Mouse (Mus musculus) heart, embryonic 15.5 days (tissue): ENCODE data around the gene 1810030O07Rik. TPM values are rescaled to one million over a fixed set of nuclear protein-coding genes. Genes with fewer than 3 reads are reported as not detected.

Experiments
- ATAC-seq: fragments of 200-750 bp; cut with Nextera tagmentation; replicated peaks from 2 replicates; pipeline ENCODE4 v1.8.0; 2017; ENCODE audit warnings: low read depth, moderate TSS enrichment; ENCODE audit not compliant: insufficient number of reproducible peaks, insufficient read depth, low FRiP score
- H3K27ac ChIP-seq: fragments of 300-500 bp; sonication (generic); 2 replicates; pipeline ENCODE4 v1.5.1; 2015; ENCODE audit warnings: mild to moderate bottlenecking, inconsistent platforms
- H3K27me3 ChIP-seq: fragments of 300-500 bp; sonication (generic); 2 replicates; pipeline ENCODE4 v1.6.1; 2015; ENCODE audit warnings: inconsistent platforms
- H3K36me3 ChIP-seq: fragments of 300-500 bp; sonication (generic); 2 replicates; pipeline ENCODE4 v1.6.1; 2015; ENCODE audit warnings: mild to moderate bottlenecking, inconsistent platforms
- H3K4me1 ChIP-seq: fragments of 300-500 bp; sonication (generic); replicated peaks from 2 replicates; pipeline ENCODE4 v1.6.1; 2015; ENCODE audit warnings: inconsistent platforms
- H3K4me2 ChIP-seq: fragments of 300-500 bp; sonication (generic); 2 replicates; pipeline ENCODE4 v1.6.1; 2015; ENCODE audit warnings: inconsistent platforms, mild to moderate bottlenecking, moderate library complexity
- H3K4me3 ChIP-seq: fragments of 300-500 bp; sonication (generic); 2 replicates; pipeline ENCODE4 v1.5.1; 2015; ENCODE audit warnings: mild to moderate bottlenecking, inconsistent platforms
- H3K9ac ChIP-seq: fragments of 300-500 bp; sonication (generic); 2 replicates; pipeline ENCODE4 v1.6.1; 2015; ENCODE audit warnings: mild to moderate bottlenecking, inconsistent platforms
- H3K9me3 ChIP-seq: fragments of 300-500 bp; sonication (generic); replicated peaks from 2 replicates; pipeline ENCODE4 v1.6.1; 2016; ENCODE audit warnings: inconsistent platforms
- WGBS: fragments of 180-500 bp; shearing (Covaris S2); methylation state at CpG from one replicate; pipeline ENCODE4 v1.1.7; 2015; ENCODE audit warnings: mixed read lengths; 5-methylcytosine and 5-hydroxymethylcytosine counted together
- polyA plus RNA-seq: library from polyadenylated mRNA; unstranded; fragments of >200 nt; fragmentation: Nextera tagmentation; extraction: Ambion mirVana; gene quantifications from 2 replicates; pipeline ENCODE4 v1.2.1, GENCODE M21; 2015

Gene 1810030O07Rik
- polyA plus RNA-seq = 23.4 and 25.0 TPM in 2 replicates

DNA sequence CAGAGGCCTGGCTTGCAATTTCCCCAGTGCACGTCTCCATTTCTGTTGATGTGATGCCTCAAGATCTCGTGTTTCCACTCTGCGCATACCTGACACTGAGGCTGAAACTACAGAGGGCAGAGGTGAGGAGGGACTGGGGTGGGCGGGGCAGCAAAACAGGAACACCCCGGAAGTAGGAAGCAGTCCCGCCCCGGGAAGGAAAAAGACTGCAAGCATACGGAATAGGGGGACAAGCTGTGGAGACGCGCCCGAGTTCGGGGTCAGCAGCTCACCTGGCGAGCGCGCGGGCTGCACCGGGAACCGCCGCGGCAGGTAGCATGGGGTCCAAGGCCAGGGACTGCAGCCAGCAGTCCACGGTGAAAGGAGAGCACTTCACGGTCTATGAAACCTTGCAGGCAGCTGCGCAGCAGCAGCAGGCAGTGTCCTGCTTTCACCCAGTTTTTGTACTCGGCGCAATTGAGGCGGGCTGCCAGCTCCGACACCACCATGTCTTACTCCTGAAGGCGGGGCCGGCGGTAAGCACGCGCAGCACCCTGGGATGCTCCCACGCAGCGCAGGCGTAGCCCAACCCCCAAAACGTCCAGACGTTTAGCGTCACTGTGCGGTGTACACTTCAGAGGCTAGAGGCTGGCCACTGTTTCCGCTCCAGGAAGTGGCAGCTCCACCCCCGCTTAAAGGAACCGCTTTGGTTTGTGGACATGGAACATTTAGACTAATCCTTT lies at the start of gene 1810030O07Rik:
TSS of gene 1810030O07Rik (minus strand) at position 615 of the 722 bp plus-strand sequence.
- Histone ChIP-seq H3K4me2 (peak within 1 kb of the TSS; percentile 60), H3K4me1 (peaks cover 5% of the 10 kb centered on the region; the same call in 1 of the 2 replicates), H3K36me3 (no peaks in the 10 kb centered on the region), H3K9me3 (no peaks in the 10 kb centered on the region), H3K4me3 (peak within 1 kb of the TSS; percentile 77), H3K27ac (peak within 1 kb of the TSS; percentile 92), H3K27me3 (no peaks in the 10 kb centered on the region), H3K9ac (peak within 1 kb of the TSS; percentile 81)
- peak; percentile 99 for ATAC-seq
- 5% methylated on average over 42 of the region's 42 CpGs for WGBS

DNA sequence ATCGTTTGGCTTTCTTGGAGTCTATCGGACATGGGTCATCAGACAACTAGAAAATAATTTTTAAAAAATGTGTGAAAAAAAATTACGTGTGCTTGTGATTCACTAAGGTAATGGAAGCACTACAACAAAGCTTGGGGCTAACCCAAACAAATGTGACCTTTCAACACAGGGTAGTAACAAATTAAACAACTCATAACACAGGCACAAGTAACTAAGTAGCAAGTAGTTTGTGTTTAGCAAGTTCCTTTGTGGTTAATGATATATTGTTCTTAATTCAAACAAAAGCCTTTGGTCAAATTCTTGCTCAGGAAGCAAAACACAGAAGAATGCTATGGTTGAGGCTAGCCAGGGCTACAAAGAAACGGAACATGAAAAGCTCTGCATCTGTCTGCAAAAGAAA lies 42.6 kb upstream of the 1810030O07Rik start:
- H3K4me1 ChIP-seq = no peaks in the 10 kb centered on the region
- no peak overlapping the region for H3K4me3 ChIP-seq
- no peak overlapping the region for H3K9ac ChIP-seq
- H3K36me3 ChIP-seq = peaks cover 19% of the 10 kb centered on the region
- no peaks in the 10 kb centered on the region for H3K9me3 ChIP-seq
- WGBS = 85% methylated on average over 4 of the region's 4 CpGs
- H3K4me2 ChIP-seq = no peak overlapping the region
- H3K27ac ChIP-seq = no peak overlapping the region
- H3K27me3 ChIP-seq = no peaks in the 10 kb centered on the region
- ATAC-seq = no peak

DNA sequence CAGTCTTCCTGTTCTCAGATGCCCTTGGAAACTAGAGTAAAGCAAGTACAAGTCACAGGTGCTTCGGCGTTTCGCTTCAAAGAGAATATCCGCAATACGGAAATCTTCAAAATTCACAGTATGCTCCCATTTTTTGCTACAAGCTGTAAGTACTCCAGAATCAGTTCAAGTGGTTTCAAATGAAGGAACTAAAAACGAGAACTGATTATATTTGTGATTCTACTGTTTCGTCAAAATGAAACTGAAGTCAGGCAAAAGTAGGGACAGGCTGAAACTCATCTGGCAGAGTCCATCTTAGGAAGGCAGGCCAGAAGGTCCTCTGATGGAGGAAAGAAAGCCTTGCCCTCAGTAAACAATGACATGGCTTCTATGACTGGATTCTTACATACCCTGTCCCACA lies 40.3 kb upstream of the 1810030O07Rik start:
- no peak overlapping the region for H3K27ac ChIP-seq
- H3K4me1 ChIP-seq = no peaks in the 10 kb centered on the region
- H3K4me3 ChIP-seq = no peak overlapping the region
- no peak overlapping the region for H3K4me2 ChIP-seq
- WGBS = 90% methylated on average over 7 of the region's 7 CpGs
- H3K36me3 ChIP-seq = peaks cover 19% of the 10 kb centered on the region; the same call in 1 of the 2 replicates
- H3K27me3 ChIP-seq = no peaks in the 10 kb centered on the region
- no peak overlapping the region for H3K9ac ChIP-seq
- no peaks in the 10 kb centered on the region for H3K9me3 ChIP-seq
- no peak for ATAC-seq

DNA sequence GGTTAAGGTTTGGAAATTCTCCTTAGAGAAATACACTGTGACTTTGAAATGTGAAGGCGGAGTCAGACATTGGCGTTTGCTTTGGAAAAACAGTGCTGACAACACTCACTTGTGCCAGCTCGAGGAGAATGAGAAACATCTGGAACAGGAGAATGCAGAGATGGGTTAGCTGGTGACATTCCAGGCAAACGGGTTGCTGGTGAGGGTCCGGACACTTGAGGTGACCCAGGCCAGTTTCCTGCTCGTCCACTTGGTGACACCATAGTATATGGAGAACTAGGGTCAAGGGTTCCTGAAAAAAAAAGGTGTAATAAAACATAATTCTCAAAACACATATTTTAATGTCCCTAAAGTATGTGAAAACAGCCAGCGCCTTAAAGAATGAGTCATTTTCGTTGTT lies 13.4 kb upstream of the 1810030O07Rik start:
- no peak overlapping the region for H3K27ac ChIP-seq
- no peak overlapping the region for H3K4me3 ChIP-seq
- no peak for ATAC-seq
- 65% methylated on average over 8 of the region's 8 CpGs for WGBS
- no peak overlapping the region for H3K9ac ChIP-seq
- H3K4me2 ChIP-seq = no peak overlapping the region
- H3K36me3 ChIP-seq = peaks cover 10% of the 10 kb centered on the region; the same call in 1 of the 2 replicates
- H3K4me1 ChIP-seq = no peaks in the 10 kb centered on the region
- no peaks in the 10 kb centered on the region for H3K9me3 ChIP-seq
- H3K27me3 ChIP-seq = no peaks in the 10 kb centered on the region

DNA sequence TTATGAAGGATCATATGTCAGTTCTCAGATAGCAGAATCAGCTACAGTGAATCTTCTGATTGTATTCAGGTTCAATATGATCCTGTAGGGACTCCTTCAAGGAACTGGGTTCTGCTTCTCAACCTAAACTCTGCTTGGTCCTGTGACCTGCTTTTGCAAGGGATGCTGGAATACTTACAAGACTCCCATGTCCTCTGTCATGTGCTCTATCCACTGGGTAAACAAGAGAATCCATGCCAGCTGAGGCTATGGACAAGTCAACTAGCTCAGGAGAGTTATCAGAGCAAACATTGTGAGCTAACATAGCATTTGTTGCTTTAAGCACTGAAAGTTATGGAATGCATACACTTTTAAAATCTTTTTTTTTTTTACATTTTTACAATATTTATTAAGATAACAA lies 12.6 kb upstream of the 1810030O07Rik start:
- Histone ChIP-seq H3K27ac (no peak overlapping the region), H3K4me2 (no peak overlapping the region), H3K4me1 (no peaks in the 10 kb centered on the region), H3K36me3 (peaks cover 10% of the 10 kb centered on the region; the same call in 1 of the 2 replicates), H3K9me3 (no peaks in the 10 kb centered on the region), H3K27me3 (no peaks in the 10 kb centered on the region), H3K4me3 (no peak overlapping the region), H3K9ac (no peak overlapping the region)
- no peak for ATAC-seq

DNA sequence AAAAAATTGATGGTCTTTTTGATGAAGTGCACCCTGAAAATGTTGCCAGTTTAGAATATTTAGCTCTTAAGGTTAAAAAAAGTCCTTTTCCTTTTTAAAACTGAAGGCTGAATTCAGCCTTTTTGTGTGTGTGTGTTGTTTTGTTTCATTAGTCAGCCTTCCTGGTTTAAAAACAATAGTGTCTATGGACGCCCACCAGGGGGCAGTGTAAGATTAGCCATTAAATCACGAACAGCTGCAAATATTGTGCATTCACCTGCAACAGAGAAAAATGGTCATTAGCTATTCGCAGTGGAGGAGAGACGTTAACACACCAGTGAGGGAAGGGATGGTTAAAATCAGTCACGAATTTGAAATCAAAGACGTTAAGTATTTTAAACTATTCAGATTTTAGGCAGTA lies 3.9 kb upstream of the 1810030O07Rik start:
- Histone ChIP-seq H3K4me2 (no peak overlapping the region), H3K4me1 (peaks cover 5% of the 10 kb centered on the region; the same call in 1 of the 2 replicates), H3K27me3 (no peaks in the 10 kb centered on the region), H3K36me3 (no peaks in the 10 kb centered on the region), H3K9ac (no peak overlapping the region), H3K4me3 (no peak overlapping the region), H3K9me3 (no peaks in the 10 kb centered on the region), H3K27ac (no peak overlapping the region)
- no peak for ATAC-seq
- WGBS = 34% methylated on average over 6 of the region's 6 CpGs

DNA sequence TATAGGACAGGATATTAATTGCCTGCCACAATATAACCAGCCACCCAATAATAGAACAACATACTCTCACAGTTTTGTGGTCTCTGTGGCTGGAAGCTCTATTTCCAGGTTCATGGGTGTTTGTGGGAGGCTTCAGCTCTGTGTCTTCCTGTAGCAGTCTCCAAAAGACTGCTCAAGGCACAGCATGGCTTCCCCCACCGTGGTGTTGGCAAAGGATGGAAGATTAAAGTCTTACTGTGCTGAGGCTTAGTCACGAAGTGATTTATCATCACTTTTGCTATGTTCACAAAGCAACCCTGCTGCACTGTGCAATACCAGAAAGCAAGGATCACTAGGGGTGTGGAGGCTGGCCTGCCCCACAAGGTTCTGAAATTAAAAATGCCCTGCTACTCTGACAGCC lies 19.6 kb downstream of the 1810030O07Rik start:
- no peak for ATAC-seq
- H3K27ac ChIP-seq = no peak overlapping the region
- peaks cover 12% of the 10 kb centered on the region for H3K36me3 ChIP-seq
- H3K4me2 ChIP-seq = no peak overlapping the region
- no peaks in the 10 kb centered on the region for H3K27me3 ChIP-seq
- no peak overlapping the region for H3K9ac ChIP-seq
- WGBS = 64% methylated on average over 2 of the region's 2 CpGs
- no peaks in the 10 kb centered on the region for H3K9me3 ChIP-seq
- H3K4me3 ChIP-seq = no peak overlapping the region
- no peaks in the 10 kb centered on the region for H3K4me1 ChIP-seq

DNA sequence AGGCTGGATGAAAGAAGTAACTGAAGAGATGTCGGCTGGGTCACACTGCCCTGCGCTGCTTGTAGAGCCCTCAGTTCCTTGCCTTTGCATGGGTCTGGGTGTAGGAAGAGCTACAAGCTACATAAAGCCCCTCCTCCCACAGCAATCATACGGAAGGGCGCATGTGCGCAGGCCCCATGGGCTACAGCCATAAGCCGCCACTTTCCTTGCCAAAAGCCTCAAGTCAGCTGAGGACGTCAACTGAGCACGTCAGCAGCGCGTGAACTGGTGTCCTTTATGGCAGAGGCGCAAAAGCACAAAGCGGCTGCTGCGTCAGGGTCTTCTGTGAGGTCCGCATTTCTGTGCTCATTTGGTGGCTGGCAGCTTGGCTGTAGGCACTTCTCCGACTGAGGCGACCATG lies 21.6 kb downstream of the 1810030O07Rik start:
- H3K27ac ChIP-seq = no peak overlapping the region
- no peaks in the 10 kb centered on the region for H3K9me3 ChIP-seq
- no peak overlapping the region for H3K9ac ChIP-seq
- no peak for ATAC-seq
- no peak overlapping the region for H3K4me3 ChIP-seq
- H3K27me3 ChIP-seq = no peaks in the 10 kb centered on the region
- peaks cover 5% of the 10 kb centered on the region for H3K36me3 ChIP-seq
- no peak overlapping the region for H3K4me2 ChIP-seq
- WGBS = 87% methylated on average over 16 of the region's 16 CpGs
- no peaks in the 10 kb centered on the region for H3K4me1 ChIP-seq

DNA sequence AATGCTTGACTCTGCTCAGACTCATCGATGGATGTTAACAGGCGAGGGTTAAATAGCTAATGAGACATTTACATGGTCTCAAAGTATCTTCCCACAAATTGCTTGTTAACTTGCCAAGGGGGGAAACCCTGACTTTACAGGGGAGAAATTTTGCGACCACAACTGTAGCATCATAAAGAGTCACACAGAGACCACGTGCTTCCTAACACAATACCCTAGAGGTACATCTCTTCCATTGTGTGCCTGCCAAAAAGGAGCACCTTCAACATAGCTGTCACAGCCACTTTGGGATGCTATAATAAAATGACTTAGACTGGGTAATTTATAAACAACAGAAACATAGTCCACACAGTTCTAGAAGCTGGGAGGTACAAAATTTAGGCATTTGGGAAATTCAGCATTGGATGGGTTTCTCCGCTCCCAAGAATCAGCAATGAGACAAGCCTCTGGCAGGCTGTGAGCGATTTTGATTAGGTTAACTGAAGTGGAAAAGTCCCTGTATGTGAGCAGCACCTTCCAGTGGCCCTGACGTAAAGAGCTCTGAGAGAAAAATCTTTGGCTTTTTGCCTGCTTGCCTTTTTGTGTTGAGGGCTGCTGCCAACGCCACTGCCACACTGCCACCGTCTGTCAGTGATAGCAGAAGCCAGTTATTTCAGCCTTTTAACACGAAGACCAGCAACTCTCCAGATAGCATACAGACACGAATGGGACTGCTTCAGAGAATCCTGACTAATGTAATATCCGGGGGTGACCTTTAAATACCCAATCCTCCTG lies 27.8 kb downstream of the 1810030O07Rik start:
- Histone ChIP-seq H3K4me1 (peaks cover 4% of the 10 kb centered on the region; the same call in 1 of the 2 replicates), H3K36me3 (no peaks in the 10 kb centered on the region; the same call in 1 of the 2 replicates), H3K4me3 (no peak overlapping the region), H3K9ac (no peak overlapping the region), H3K27me3 (no peaks in the 10 kb centered on the region), H3K4me2 (no peak overlapping the region), H3K27ac (0 out of 2 replicates have a peak overlapping the region, but pooled peaks have one; percentile 16), H3K9me3 (no peaks in the 10 kb centered on the region)
- WGBS = 46% methylated on average over 12 of the region's 12 CpGs
- no peak for ATAC-seq

DNA sequence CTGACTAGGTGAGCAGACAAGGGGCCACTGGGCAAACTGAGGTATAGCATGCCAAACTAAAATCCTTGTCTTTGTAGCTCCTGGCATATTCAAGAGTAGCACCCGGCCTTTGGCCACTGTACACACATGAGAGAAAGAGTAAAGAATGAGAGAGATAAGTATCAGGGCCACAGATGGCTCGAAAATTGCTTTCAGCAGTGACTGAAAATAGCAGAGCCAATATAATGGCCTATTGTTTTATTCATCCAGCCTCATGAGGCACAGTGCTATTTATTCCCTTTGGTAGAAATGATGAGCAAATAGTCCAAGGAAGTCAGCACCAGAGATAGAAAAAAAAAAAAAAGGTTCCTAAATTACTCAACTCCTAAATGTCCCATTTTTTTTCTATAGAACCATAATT lies 28.5 kb downstream of the 1810030O07Rik start:
- Histone ChIP-seq H3K9me3 (no peaks in the 10 kb centered on the region), H3K27ac (no peak overlapping the region), H3K4me3 (no peak overlapping the region), H3K36me3 (no peaks in the 10 kb centered on the region; the same call in 1 of the 2 replicates), H3K9ac (no peak overlapping the region), H3K4me2 (no peak overlapping the region), H3K27me3 (no peaks in the 10 kb centered on the region), H3K4me1 (peaks cover 4% of the 10 kb centered on the region; the same call in 1 of the 2 replicates)
- ATAC-seq = no peak
- 48% methylated on average over 2 of the region's 2 CpGs for WGBS

DNA sequence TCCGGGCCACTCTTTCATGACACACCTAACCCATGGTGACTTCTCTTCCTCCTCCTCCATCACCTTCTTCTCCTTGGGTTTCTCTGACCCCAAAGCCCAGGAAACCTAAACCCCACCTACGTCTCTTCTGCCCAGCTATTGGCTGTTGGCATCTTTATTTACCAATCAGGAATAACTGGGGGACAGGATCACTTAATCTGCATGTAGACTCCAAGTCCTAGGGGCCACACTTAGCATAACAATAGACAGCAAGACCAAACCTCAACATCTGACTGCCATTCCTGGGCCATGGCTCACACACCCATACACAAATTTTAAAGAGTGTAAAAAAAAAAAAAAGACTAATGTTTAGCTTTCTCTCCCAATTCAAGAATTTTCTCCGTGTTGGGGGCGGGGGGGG lies 48.3 kb downstream of the 1810030O07Rik start:
- no peak overlapping the region for H3K9ac ChIP-seq
- H3K9me3 ChIP-seq = no peaks in the 10 kb centered on the region
- no peaks in the 10 kb centered on the region for H3K36me3 ChIP-seq
- no peaks in the 10 kb centered on the region for H3K4me1 ChIP-seq
- 62% methylated on average over 4 of the region's 4 CpGs for WGBS
- no peak overlapping the region for H3K4me3 ChIP-seq
- H3K27me3 ChIP-seq = no peaks in the 10 kb centered on the region
- H3K4me2 ChIP-seq = no peak overlapping the region
- H3K27ac ChIP-seq = no peak overlapping the region
- ATAC-seq = no peak
